Mouse (Mus musculus) lung, postnatal 10 days (tissue): ENCODE measurements at regions not wholly inside any gene's neighbourhood (a gene's known extent, or its start where the extent isn't known, plus 50 kb on each side); places are given as distances from the start of the nearest gene placed in this dataset.

Experiments used
- DNase-seq: peaks from one replicate; pipeline ENCODE4 v3.0.0; 2021

- no peak for DNase-seq
Observed at GRCm38 (mm10) chr14:120148803-120149202, 106.6 kb upstream of the Oxgr1 start.

DNA sequence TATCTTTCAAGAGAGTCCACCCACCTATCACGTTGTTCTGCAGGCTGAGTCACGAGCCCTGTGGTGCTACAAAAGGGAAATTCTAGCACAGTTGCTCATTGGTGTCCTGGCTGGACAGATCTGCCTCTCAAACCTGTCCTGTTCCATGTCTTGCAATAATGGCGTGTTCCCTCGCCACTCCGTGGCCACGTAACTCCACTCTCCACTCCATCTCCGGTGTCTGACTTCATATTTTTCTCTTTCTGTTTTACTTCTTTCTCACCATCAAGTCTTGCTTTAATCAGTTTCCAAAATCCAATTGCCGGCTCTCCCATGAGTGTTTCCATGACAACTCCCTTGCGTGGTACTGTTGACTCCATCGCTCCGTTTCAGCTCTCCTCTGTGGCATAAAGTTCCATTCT, 107.1 kb upstream of the Oxgr1 start:
- DNase-seq, result no peak

DNA sequence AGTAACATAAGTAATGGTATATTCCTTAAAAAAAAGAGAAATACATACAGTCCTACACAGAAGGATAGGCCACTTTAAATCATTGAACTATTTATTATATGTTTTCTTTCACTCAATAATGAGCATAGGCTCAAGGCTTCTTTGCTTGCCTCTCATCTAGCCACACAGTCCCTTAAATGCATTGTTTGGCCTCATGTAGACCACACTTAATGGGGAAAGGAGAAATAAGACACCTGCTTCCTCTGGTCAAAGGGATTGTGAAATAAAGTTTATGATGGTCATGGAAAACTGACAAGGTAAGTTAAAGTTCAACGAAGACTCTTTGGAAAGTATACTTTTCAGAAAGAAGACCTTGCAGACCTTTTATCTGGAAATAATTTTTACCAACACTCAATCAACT, 108.4 kb upstream of the Oxgr1 start:
- no peak for DNase-seq

GRCm38 (mm10) chr14:120154413-120154812, 112.2 kb upstream of the Oxgr1 start:
- DNase-seq, result no peak

DNA sequence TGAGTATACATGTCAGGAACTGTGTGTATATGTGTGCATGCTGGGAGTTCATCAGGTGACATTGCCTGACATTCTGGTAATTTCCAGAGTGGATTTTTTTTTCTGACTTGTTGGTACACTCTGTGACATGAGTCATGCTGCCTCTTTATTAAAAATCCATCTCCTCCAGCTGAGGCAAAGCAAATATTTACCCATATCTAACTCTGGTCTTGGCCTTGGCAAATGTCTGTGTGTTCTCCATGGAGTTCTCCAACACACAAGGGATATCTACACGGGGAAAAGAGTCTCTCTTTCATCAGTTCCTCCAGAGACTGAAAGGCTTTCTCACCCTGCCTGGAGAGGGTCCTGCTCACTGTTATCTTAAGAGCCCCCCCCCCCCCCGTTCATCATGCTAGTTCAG, 111.3 kb upstream of the Mbnl2 start:
- DNase-seq, result no peak

DNA sequence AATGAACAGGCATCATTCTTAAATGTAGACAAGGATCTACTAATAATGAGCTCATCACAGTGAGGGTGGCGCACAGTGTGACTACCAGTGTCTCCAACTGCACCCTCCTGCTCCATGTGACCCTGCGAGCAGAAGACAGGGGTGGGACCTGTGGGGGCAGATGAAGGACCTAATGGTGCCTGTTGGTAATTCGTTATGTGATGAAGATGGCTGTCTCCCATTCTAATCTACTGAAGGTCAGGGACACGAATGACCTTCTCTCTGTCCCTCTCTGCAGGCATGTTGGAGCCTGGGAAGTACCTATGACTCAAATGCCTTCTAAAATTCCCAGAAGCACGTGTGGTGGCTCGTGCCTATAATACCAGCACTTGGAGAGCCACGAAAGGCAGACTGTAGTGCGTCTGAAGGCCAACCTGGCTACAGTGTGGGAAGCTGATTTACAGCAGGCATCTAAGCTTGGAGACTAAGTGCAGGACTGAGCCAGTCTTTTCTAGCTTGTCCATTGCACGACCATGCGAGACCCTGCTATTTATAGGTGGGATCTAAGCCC, 109.9 kb upstream of the Mbnl2 start:
- DNase-seq, result no peak

GRCm38 (mm10) chr14:120170733-120171132, 104.7 kb upstream of the Mbnl2 start:
- no peak for DNase-seq

DNA sequence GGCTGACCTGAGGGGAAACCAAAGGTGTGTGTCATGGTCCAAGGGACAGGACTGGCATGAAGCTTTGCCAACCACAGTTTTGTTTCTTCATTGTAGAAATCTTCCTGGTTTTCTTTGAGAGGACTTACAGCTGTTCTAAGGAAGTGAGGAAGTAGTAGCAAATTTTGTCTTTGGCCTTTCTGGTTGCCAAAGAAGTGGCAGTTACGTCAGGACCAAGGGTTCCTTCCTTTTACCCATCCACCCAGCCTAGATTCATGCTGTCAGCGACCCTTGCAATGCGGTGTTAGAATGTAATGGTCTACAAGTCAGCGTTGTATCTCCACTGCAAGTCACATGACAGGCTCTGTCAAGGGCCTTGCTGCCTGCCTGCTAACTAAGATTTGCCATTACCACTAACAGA, 103.4 kb upstream of the Mbnl2 start:
- DNase-seq, result no peak

GRCm38 (mm10) chr14:120172844-120173243, 102.6 kb upstream of the Mbnl2 start:
- DNase-seq, result no peak

DNA sequence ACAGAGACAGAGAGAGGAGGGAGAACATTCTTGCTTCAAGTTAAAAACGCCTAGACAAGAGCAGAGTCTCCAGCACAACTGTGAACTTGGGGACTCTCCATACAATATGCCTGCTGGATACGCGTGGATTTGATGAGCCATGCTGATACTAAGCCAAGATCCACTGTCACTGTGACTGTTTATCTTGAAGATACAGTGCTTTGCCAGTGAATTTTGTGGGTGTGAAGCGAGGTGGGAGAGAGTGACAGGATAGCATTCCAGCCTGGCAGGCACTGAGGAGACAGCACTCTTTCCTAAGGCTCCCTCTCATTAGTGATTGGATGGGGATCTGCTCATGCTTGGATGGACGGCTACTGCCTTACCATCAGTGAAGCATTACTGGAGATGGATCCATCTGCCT, 100.9 kb upstream of the Mbnl2 start:
- no peak for DNase-seq

GRCm38 (mm10) chr14:120195218-120195617, 80.3 kb upstream of the Mbnl2 start:
- DNase-seq, result no peak

DNA sequence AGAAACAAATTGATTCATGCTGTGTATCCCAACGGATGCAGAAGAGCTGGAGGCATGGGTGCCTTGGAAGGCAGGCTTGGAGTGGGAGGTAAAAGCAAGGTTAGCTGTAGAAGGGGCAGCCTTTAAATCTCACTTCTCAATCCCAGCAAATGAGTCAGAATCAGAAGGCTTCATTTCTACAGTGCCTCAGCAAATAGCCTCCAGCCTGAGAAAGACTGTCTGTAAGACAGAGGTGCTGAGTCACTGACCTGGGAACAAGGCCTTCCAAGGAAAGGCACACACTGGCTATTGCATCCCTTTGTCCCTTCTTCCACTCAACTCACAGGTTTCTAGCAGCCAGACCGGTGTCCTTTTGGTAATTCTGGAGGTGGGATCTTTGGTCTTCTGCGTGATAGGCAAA, 63.7 kb upstream of the Mbnl2 start:
- no peak for DNase-seq

DNA sequence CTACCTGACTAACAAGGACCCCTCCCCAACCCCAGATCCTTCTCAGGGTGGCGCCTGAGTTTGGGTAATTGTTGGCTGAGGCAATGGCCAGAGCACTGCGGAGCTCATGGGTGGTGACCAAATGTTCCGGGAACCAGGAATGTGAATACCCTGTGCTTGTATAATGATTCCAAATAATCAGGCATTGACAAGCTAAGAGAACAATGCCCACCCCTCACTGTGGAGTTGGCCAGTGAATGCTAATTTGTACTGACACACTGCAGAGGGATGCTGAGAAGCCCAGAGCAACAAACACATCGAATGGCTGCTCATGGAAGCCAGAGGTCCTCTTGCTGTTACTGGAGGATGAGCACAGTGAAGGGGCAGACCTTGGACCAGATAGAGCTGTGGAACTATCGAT, 62.8 kb upstream of the Mbnl2 start:
- DNase-seq, result no peak

GRCm38 (mm10) chr14:120219224-120219623, 56.2 kb upstream of the Mbnl2 start:
- DNase-seq, result no peak

DNA sequence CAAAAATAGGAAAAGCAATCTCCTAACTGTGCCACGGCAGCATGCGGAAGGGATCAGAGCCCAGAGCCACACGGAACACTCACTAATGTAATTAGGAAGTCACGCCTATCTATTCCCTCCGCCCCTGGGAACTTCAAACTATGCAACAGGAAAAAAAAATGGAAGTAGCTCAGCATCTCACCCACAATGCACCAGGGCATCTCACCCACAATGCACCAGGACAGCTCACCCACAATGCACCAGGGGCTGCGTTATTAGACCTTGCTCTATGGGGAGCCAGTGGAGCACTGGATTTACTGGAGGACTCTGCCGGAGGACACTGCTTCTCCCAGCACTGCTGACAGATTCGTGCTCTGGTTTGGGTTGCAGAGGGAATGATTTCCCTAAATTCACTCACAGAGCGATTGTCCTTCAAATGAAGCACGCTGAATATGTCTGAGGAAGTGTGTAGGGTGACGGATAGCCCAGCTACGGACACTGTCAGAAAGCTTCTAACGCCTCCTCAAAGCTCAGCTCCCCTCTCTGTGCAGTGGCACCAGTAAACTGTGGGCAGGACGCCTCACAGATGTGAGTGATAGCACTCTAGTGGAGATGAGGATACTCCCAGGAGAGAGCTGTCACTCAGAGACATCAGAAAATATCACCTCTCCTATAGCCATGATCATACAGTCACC, 51.8 kb upstream of the Mbnl2 start:
- DNase-seq, result peak; percentile 53

- peak; percentile 60 for DNase-seq
Observed at GRCm38 (mm10) chr14:120224202-120224846, 51.1 kb upstream of the Mbnl2 start.

DNA sequence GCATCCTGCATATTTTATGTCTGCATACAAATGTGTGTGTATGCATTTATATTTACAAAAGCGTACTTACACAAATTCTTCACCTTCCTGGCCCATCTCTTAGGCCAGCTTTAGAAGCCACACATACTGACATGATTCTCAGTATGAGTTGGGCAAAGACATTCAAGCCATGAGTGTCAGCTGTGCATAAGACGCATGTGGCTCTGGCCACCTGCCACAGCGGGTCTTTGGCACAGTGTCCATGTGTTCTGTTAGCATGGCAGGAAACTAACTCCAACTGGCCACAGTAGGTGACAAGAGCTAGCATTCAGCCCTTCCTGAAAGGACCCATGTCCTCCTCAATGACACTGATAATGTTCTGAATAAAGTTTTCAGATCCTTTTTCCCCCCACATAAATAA, 49.8 kb upstream of the Mbnl2 start:
- DNase-seq, result no peak
